Mouse (Mus musculus): Measurements from ENCODE around the gene Zp2. TPM values are rescaled to one million over a fixed set of nuclear protein-coding genes. Genes with fewer than 3 reads are reported as not detected.

Zp2 gene
- polyA plus RNA-seq, 1 experiment from 2014 or later, result not detected

DNA sequence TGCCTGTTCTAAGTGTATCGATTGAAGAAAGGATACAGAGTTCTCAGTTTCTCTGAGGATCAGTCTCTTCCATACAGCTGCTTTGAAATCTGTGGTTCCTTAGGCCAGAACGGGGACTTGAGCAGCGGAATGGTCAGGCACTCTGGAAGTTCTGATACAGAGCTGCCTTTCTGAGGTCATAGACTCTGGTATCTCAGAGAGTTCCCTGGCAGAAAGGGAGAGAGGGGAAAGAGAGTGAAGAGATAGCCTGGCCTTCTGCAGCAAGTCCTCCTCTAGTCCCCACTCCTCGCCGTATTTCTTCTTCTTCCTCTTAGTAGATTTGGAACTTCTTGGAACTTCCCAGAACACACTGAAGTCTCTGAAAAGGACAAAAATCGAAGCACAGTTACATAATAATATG is 49.9 kb downstream of the Zp2 start, which contains the start of gene Dnah3:
Dnah3 (minus strand) TSS at position 101 of the 400 bp plus-strand sequence.
- WGBS, result 92% methylated on average over 6 of the region's 6 CpGs
- H3K4me2 ChIP-seq (ENCODE audit: low read length), result no peak within 1 kb of the TSS
- no peak within 1 kb of the TSS for H3K27ac ChIP-seq (ENCODE audit: low read depth, low read length)
- H3K9ac ChIP-seq (ENCODE audit: low read depth, low read length), result no peak within 1 kb of the TSS
- no peaks in the 10 kb centered on the region for H3K36me3 ChIP-seq (ENCODE audit: control insufficient read depth, insufficient read depth, low read length)
- no peaks in the 10 kb centered on the region for H3K27me3 ChIP-seq (replicated peaks; ENCODE audit: control insufficient read depth, insufficient read depth, low read length)
- H3K4me3 ChIP-seq (ENCODE audit: low read length), result no peak within 1 kb of the TSS
- H3K9me3 ChIP-seq (ENCODE audit: control insufficient read depth, low read length), result no peaks in the 10 kb centered on the region
- ATAC-seq, result no peak
- H3K4me1 ChIP-seq (ENCODE audit: control insufficient read depth, insufficient read depth, low read depth, low read length), result no peaks in the 10 kb centered on the region

DNA sequence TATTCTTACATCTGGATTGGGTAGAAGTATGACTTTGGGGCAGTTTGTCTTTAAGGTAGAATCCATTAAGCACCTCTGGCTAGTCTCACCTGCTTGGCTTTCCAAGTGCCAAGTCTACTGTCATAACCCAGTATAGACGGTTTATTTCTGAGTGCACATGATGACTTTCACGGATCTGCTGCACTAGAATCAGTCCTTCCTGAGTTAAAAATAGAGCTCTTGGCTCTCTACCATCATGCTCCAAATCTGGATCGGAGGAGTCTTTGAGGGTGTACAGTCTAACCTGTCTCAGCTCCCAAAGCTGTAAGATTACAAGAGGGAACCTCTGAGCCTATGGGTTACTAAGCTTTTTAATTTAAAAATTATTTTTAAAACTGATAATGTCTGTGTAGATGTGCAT is 50.9 kb downstream of the Zp2 start:
- Histone ChIP-seq H3K27ac (ENCODE audit: low read depth, low read length) (no peak overlapping the region), H3K36me3 (ENCODE audit: control insufficient read depth, insufficient read depth, low read length) (no peaks in the 10 kb centered on the region), H3K4me2 (ENCODE audit: low read length) (no peak overlapping the region), H3K4me1 (ENCODE audit: control insufficient read depth, insufficient read depth, low read depth, low read length) (no peaks in the 10 kb centered on the region), H3K27me3 (replicated peaks; ENCODE audit: control insufficient read depth, insufficient read depth, low read length) (no peaks in the 10 kb centered on the region), H3K9ac (ENCODE audit: low read depth, low read length) (no peak overlapping the region), H3K9me3 (ENCODE audit: control insufficient read depth, low read length) (no peaks in the 10 kb centered on the region), H3K4me3 (ENCODE audit: low read length) (no peak overlapping the region)
- ATAC-seq, result no peak
- 93% methylated on average over 3 of the region's 3 CpGs for WGBS

DNA sequence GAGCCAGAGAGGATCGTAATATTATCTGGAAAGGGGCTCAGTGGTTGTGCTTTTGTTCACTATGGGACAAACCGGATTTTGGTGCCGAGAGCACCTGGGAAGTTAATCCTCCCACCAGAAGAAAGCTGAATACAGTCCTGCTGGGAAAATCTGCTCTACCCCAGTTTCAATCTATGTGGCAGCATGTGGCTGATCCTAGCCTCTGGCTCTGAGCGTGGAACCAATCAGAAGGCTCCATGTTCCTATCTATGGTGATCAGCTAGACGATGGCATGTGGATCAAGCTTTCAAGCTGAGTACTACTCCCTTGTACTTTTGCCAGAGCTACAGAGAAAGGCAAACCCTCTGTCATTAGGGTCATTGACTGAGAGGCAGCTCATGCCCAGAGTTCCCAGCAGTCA is 52.1 kb downstream of the Zp2 start:
- Histone ChIP-seq H3K36me3 (ENCODE audit: control insufficient read depth, insufficient read depth, low read length) (no peaks in the 10 kb centered on the region), H3K27me3 (replicated peaks; ENCODE audit: control insufficient read depth, insufficient read depth, low read length) (no peaks in the 10 kb centered on the region), H3K9me3 (ENCODE audit: control insufficient read depth, low read length) (no peaks in the 10 kb centered on the region), H3K4me3 (ENCODE audit: low read length) (no peak overlapping the region), H3K9ac (ENCODE audit: low read depth, low read length) (no peak overlapping the region), H3K27ac (ENCODE audit: low read depth, low read length) (no peak overlapping the region), H3K4me1 (ENCODE audit: control insufficient read depth, insufficient read depth, low read depth, low read length) (no peaks in the 10 kb centered on the region), H3K4me2 (ENCODE audit: low read length) (no peak overlapping the region)
- WGBS, result 47% methylated on average over 5 of the region's 5 CpGs
- no peak for ATAC-seq

DNA sequence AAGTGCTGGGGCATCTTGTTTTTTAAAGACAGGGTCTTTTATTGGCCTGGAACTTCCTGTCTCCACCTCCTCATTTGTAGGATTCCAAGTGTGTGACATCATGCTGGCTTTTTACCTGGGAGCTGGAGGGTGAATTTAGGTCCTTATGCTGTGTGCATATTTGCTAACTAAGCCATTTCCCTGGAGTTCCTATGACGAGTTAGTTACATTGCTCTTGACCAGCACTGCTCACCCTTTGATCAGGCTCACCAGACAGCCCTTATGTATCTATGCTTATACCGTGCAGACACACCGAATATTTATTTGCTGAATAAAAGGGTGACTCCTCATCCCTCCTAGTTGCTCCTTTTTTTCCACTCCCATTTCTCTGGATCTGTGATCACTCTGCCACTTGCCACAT is 64.9 kb downstream of the Zp2 start:
- no peak overlapping the region for H3K4me3 ChIP-seq (ENCODE audit: low read length)

More for the DNA sequence above, 64.9 kb downstream of the Zp2 start:
- Histone ChIP-seq H3K4me2 (ENCODE audit: low read length) (no peak overlapping the region), H3K36me3 (ENCODE audit: control insufficient read depth, insufficient read depth, low read length) (no peaks in the 10 kb centered on the region), H3K27ac (ENCODE audit: low read depth, low read length) (no peak overlapping the region), H3K4me1 (ENCODE audit: control insufficient read depth, insufficient read depth, low read depth, low read length) (no peaks in the 10 kb centered on the region), H3K9me3 (ENCODE audit: control insufficient read depth, low read length) (no peaks in the 10 kb centered on the region), H3K9ac (ENCODE audit: low read depth, low read length) (no peak overlapping the region), H3K27me3 (replicated peaks; ENCODE audit: control insufficient read depth, insufficient read depth, low read length) (no peaks in the 10 kb centered on the region)
- 79% methylated on average over 3 of the region's 3 CpGs for WGBS
- no peak for ATAC-seq

Other genes starting within 250 kb of the Zp2 start
- 19.2 and 21.0 TPM in 2 replicates for gene Lyrm1, start 249.4 kb downstream of the Zp2 start, polyA plus RNA-seq (2015; fragmentation: Nextera tagmentation; extraction: Ambion mirVana)
- gene Dcun1d3, start 249.0 kb downstream of the Zp2 start, polyA plus RNA-seq (2015; fragmentation: Nextera tagmentation; extraction: Ambion mirVana), result 15.2 and 18.5 TPM in 2 replicates
- 0.11 TPM in 1 of 2 replicates, not detected in the other for gene Dnah3, start 50.0 kb downstream of the Zp2 start, polyA plus RNA-seq (2015; fragmentation: Nextera tagmentation; extraction: Ambion mirVana)
- 17.1 and 19.3 TPM in 2 replicates for gene Tmem159, start 42.9 kb downstream of the Zp2 start, polyA plus RNA-seq (2015; fragmentation: Nextera tagmentation; extraction: Ambion mirVana)
- gene Anks4b, start 28.6 kb upstream of the Zp2 start, polyA plus RNA-seq (2015; fragmentation: Nextera tagmentation; extraction: Ambion mirVana), result not detected in 2 replicates
- 10.7 and 12.9 TPM in 2 replicates for gene Crym, start 56.8 kb upstream of the Zp2 start, polyA plus RNA-seq (2015; fragmentation: Nextera tagmentation; extraction: Ambion mirVana)
- gene Abca14, start 58.7 kb upstream of the Zp2 start, polyA plus RNA-seq (2015; fragmentation: Nextera tagmentation; extraction: Ambion mirVana), result not detected in 2 replicates
- gene Abca15, start 183.4 kb upstream of the Zp2 start, polyA plus RNA-seq (2015; fragmentation: Nextera tagmentation; extraction: Ambion mirVana), result not detected in 2 replicates

Measured in hindbrain, embryonic 16.5 days (tissue).